Mouse (Mus musculus) embryonic facial prominence, embryonic 12.5 days (tissue): ENCODE measurements around the gene Med26. TPM values are rescaled to one million over a fixed set of nuclear protein-coding genes. Genes with fewer than 3 reads are reported as not detected.

ENCODE experiments used
- ATAC-seq: fragments of 200-750 bp; cut with Nextera tagmentation; 2 replicates; pipeline ENCODE4 v1.8.0; 2017; ENCODE audit not compliant: insufficient number of reproducible peaks, insufficient read depth, low FRiP score, low TSS enrichment
- H3K27ac ChIP-seq: fragments of 300-500 bp; sonication (generic); 2 replicates; pipeline ENCODE4 v1.5.1; 2016; ENCODE audit warnings: mild to moderate bottlenecking
- H3K27me3 ChIP-seq: fragments of 300-500 bp; sonication (generic); 2 replicates; pipeline ENCODE4 v1.6.1; 2016; ENCODE audit warnings: mild to moderate bottlenecking, moderate library complexity
- H3K36me3 ChIP-seq: fragments of 300-500 bp; sonication (generic); 2 replicates; pipeline ENCODE4 v1.6.1; 2016; ENCODE audit warnings: mild to moderate bottlenecking
- H3K4me1 ChIP-seq: fragments of 300-500 bp; sonication (generic); 2 replicates; pipeline ENCODE4 v1.6.1; 2016
- H3K4me2 ChIP-seq: fragments of 300-500 bp; sonication (generic); replicated peaks from 2 replicates; pipeline ENCODE4 v1.6.1; 2016; ENCODE audit warnings: mild to moderate bottlenecking, moderate library complexity
- H3K4me3 ChIP-seq: fragments of 300-500 bp; sonication (generic); 2 replicates; pipeline ENCODE4 v1.5.1; 2016; ENCODE audit warnings: mild to moderate bottlenecking
- H3K9ac ChIP-seq: fragments of 300-500 bp; sonication (generic); 2 replicates; pipeline ENCODE4 v1.6.1; 2016; ENCODE audit warnings: mild to moderate bottlenecking, moderate library complexity
- H3K9me3 ChIP-seq: fragments of 300-500 bp; sonication (generic); 2 replicates; pipeline ENCODE4 v1.6.1; 2016; ENCODE audit warnings: mild to moderate bottlenecking, moderate library complexity
- WGBS: fragments of 180-500 bp; shearing (Covaris S2); methylation state at CpG from one replicate; pipeline ENCODE4 v1.1.7; 2016; 5-methylcytosine and 5-hydroxymethylcytosine counted together
- polyA plus RNA-seq: library from polyadenylated mRNA; unstranded; fragments of >200 nt; fragmentation: Nextera tagmentation; extraction: Ambion mirVana; gene quantifications from 2 replicates; pipeline ENCODE4 v1.2.1, GENCODE M21; 2016

The Med26 gene
- polyA plus RNA-seq, 1 experiment from 2014 or later = 22.3 TPM

- Histone ChIP-seq H3K4me3 (no peak overlapping the region), H3K9ac (no peak overlapping the region), H3K9me3 (no peaks in the 10 kb centered on the region), H3K4me1 (peaks cover 16% of the 10 kb centered on the region), H3K27ac (no peak overlapping the region), H3K27me3 (no peaks in the 10 kb centered on the region), H3K36me3 (peaks cover 13% of the 10 kb centered on the region), H3K4me2 (peak overlapping the region; percentile 92; the same call in 1 of the 2 replicates)
- no peak for ATAC-seq
- WGBS = 79% methylated on average over 6 of the region's 6 CpGs
Measured at GRCm38 (mm10) chr8:72573450-72573849, 25.4 kb upstream of the Med26 start.

DNA sequence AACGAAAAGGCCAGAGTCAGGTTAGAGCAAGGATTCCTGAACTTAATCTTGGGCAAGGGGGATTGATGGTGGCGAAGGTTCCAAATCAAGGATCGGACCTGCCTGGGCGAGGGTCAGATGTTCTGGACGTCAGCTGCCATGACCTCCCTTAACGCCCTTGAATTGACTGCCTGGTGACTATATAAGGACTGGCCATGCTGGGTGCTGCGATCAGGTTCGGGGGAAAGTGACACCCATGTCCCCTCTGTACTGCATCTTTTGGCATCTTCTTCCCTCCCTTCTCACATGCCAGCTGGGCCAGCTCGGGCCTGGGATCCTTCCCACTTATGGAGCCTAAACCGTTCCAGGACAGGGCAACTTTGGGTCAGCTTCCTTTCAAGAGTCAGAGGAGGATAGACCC is 24.4 kb upstream of the Med26 start:
- Histone ChIP-seq H3K4me2 (peak overlapping the region; percentile 92), H3K9me3 (no peaks in the 10 kb centered on the region), H3K27ac (no peak overlapping the region), H3K4me3 (peak overlapping the region; percentile 53), H3K4me1 (peaks cover 16% of the 10 kb centered on the region), H3K9ac (peak overlapping the region; percentile 71), H3K36me3 (peaks cover 22% of the 10 kb centered on the region), H3K27me3 (no peaks in the 10 kb centered on the region)
- 3% methylated on average over 10 of the region's 10 CpGs for WGBS
- ATAC-seq = no peak

DNA sequence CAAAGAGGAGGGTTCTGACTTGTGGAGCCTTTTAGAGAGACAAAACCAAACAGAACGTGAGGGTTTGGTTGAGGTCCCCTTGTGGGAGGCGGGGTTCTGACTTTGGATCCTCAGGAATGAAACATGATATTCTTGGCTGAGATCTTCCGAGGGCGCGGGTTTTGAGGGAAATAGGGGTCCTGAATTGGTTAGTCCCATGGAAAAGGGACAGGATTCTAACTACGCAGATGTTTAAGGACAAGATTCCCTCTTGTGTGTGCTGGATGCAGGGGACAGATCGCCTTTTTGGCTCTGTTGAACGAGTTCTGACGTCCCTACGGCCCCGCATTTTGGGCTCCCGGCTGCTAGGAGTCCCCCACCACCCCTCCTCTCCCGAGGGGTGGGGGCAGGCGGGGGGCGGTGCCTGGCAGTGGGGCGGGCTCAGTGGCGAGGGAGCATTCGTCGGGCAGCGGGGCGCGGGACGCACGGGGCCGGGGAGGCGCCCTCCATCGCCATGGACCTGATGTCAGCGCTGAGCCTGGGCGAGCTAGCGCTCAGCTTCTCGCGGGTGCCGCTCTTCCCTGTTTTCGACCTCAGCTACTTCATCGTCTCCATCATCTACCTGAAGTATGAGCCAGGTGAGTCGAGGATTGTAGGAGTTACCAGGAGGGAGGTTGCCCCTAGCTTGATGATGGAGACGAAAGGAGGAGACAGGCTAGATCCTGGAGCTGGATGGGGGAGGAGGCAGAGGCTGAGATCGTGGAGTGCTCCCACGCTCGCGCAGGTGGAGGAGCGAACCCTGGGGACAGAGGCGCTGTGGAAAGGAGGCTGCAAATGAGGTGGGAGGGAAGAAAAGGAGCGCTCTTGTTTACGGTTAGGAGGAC is 23.8 kb upstream of the Med26 start, which contains the start of gene Tmem38a:
Tmem38a (plus strand) TSS at position 445 of the 863 bp plus-strand sequence.
- Histone ChIP-seq H3K9me3 (no peaks in the 10 kb centered on the region), H3K9ac (peak within 1 kb of the TSS; percentile 71), H3K4me2 (peak within 1 kb of the TSS; percentile 92), H3K4me3 (peak within 1 kb of the TSS; percentile 53), H3K36me3 (peaks cover 29% of the 10 kb centered on the region), H3K27me3 (no peaks in the 10 kb centered on the region), H3K4me1 (peaks cover 16% of the 10 kb centered on the region), H3K27ac (peak within 1 kb of the TSS; percentile 95)
- no peak; the same call in 1 of the 2 replicates for ATAC-seq
- under 1% methylated on average over 45 of the region's 45 CpGs for WGBS

DNA sequence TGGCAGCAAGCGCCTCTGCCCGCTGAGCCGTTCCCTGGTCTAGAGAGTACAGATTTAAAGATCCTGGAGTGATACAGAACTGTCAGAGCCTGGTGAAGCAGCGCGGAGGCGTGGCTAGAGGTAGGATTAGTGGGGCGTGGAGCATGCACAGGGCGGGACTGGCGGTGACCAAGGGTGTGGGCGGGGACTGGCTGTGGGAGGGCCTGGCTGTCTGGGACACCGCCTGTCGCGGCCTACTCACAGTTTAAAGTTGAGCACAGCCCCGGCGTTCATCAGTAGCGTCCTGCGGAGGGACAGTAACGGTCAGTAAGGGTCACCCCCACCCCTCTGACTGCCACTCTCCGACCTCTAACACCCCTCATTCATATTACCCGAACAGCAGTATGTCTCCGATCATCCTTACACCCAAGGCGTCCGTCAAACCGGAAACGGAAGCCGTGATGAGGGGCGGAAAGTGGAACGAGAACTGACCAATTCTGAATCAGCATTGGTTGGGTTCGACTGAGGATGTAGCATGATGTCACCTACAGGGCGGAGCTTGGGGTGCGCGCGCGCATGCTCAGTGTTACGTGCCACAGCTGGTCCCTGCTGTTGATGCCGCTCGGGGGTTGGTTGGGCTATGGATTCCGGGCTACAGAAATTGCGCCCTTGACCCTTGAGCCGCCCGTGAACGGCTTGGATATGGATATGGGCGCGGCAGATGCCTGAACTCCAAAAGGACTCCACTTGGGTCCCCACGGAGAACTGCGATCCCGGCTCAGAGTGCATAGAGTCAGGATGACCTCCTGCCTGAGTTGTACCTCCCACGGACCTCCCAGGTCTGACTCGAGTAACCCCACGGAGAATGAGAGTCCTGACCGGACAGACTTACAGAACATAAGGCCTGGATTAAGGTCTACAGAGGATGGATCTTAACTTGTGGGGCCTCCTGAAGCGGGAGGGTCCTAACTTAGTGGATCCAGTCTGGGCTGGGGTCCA is 22.9 kb upstream of the Med26 start, which contains the start of gene Smim7:
Smim7 (minus strand) TSS at position 456 of the 978 bp plus-strand sequence.
- ATAC-seq = peak; percentile 97
- Histone ChIP-seq H3K9ac (peak within 1 kb of the TSS; percentile 71), H3K36me3 (peaks cover 38% of the 10 kb centered on the region), H3K27ac (peak within 1 kb of the TSS; percentile 95), H3K4me2 (peak within 1 kb of the TSS; percentile 92), H3K27me3 (no peaks in the 10 kb centered on the region), H3K4me3 (peak within 1 kb of the TSS; percentile 53), H3K4me1 (peaks cover 16% of the 10 kb centered on the region), H3K9me3 (no peaks in the 10 kb centered on the region)
- under 1% methylated on average over 52 of the region's 52 CpGs for WGBS

DNA sequence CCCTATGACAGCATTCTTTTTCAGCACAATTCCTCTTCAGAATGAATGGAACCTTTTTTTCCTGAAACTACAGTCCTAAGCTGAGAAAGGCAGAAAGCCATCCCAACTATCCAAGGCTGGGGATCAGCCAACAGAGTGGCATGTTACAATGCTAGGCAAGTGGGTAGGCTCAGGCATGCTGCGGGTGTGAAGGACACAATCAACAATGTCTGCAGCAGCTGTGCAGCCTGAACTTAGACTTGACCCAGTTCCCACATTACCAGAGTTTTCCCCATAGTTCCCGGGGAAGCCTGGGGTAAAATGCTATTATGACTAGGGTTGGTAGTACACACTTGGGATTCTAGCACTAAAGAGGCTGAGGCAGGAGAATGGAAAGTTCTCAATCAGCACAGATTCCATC is 17.9 kb upstream of the Med26 start:
- Histone ChIP-seq H3K9ac (no peak overlapping the region), H3K27ac (no peak overlapping the region), H3K36me3 (peaks cover 59% of the 10 kb centered on the region), H3K4me1 (peaks cover 10% of the 10 kb centered on the region), H3K4me2 (no peak overlapping the region), H3K4me3 (no peak overlapping the region), H3K27me3 (no peaks in the 10 kb centered on the region), H3K9me3 (no peaks in the 10 kb centered on the region)
- WGBS = 93% methylated on average over 2 of the region's 2 CpGs
- no peak for ATAC-seq

- peaks cover 46% of the 10 kb centered on the region for H3K36me3 ChIP-seq
- no peak for ATAC-seq
- H3K27me3 ChIP-seq = no peaks in the 10 kb centered on the region
- H3K4me1 ChIP-seq = no peaks in the 10 kb centered on the region
- H3K4me2 ChIP-seq = no peak overlapping the region
- H3K4me3 ChIP-seq = no peak overlapping the region
- 90% methylated on average over 1 of the region's 1 CpGs for WGBS
- no peaks in the 10 kb centered on the region for H3K9me3 ChIP-seq
- H3K9ac ChIP-seq = no peak overlapping the region
- H3K27ac ChIP-seq = no peak overlapping the region
Measured at GRCm38 (mm10) chr8:72561111-72561689, 13.1 kb upstream of the Med26 start.

- no peak for ATAC-seq
- Histone ChIP-seq H3K4me3 (no peak overlapping the region), H3K27me3 (no peaks in the 10 kb centered on the region), H3K9ac (no peak overlapping the region), H3K36me3 (peaks cover 25% of the 10 kb centered on the region), H3K4me1 (no peaks in the 10 kb centered on the region), H3K4me2 (no peak overlapping the region), H3K27ac (no peak overlapping the region), H3K9me3 (no peaks in the 10 kb centered on the region)
- WGBS = 49% methylated on average over 4 of the region's 4 CpGs
Measured at GRCm38 (mm10) chr8:72555770-72556169, 7.7 kb upstream of the Med26 start.

- Histone ChIP-seq H3K4me2 (peak overlapping the region; percentile 72), H3K9ac (peak overlapping the region; percentile 98; the same call in 1 of the 2 replicates), H3K4me1 (peaks cover 24% of the 10 kb centered on the region), H3K36me3 (peaks cover 6% of the 10 kb centered on the region; the same call in 1 of the 2 replicates), H3K27me3 (no peaks in the 10 kb centered on the region), H3K9me3 (no peaks in the 10 kb centered on the region), H3K4me3 (peak overlapping the region; percentile 96), H3K27ac (no peak overlapping the region)
- 14% methylated on average over 5 of the region's 5 CpGs for WGBS
- no peak for ATAC-seq
Measured at GRCm38 (mm10) chr8:72549314-72549892, 1.3 kb upstream of the Med26 start.

DNA sequence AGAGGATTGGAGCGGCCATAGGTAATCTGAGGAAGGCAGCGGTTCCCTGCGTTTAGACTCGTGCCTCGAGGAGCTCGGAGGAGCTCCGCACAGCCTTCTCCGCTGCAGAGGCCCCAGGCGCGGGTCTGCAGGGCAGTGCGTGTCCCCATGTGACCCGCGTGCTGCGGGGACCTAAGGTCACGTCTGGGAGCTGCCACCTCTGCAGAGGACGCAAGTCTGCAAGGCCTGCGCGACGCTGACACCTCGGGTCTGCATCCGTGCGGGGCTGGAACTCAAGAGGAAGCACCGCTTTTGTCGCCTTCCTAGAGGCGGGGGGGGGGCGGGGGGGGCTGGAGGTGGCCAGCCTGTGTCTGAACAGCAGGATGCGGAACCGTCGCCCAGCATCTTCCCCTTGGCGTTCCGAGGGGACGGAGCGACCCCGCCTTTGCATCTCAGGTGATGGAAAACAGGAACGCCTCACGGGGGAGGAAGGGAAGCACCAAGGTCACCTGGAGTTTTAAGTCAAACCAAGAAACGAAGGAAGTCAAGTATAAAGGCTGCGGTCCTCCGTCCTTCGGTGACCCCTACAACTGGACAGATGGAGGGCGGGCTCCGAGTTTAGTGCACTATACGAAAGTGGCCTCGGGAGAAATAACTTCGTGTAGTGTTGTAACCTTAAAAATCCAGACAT is 709 bp upstream of the Med26 start:
- Histone ChIP-seq H3K27ac (peak overlapping the region; percentile 96), H3K36me3 (peaks cover 6% of the 10 kb centered on the region; the same call in 1 of the 2 replicates), H3K4me3 (peak overlapping the region; percentile 96), H3K4me2 (peak overlapping the region; percentile 72), H3K27me3 (no peaks in the 10 kb centered on the region), H3K9ac (peak overlapping the region; percentile 98), H3K9me3 (no peaks in the 10 kb centered on the region), H3K4me1 (peaks cover 24% of the 10 kb centered on the region)
- peak; percentile 17; the same call in 1 of the 2 replicates for ATAC-seq
- WGBS = under 1% methylated on average over 44 of the region's 45 CpGs

DNA sequence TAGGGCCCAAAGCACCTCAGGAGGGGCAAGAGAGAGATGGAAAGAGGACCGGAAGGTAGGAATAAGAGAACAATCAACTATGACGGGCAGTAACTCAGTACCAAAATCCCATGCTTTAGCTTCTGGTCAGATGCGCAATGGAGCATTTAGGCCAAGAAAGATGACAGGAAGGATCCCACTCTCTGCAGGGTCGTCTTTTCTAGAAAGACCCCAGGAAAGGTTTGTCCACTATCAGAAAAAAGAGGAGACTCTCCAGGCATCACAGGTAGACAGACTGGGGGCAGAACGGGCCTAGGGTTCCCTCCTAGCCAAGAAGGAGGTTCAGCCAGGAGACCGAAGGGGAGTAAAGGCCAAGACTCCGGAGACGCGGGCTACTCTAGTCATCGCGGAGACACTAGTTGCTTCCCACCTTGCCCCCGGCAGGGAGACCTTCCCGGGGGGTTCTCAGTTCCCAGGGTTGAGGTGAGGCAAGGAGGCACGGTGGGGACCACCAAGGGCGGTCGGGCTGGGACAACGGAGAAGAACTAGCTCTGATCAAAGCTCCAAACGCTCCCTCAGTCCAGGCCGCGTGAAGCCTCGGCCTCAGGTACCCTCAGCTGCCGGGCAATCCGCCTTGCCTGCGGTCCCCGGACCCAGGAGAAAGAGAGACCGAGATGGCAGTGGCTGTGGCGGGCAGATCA is 808 bp downstream of the Med26 start:
- H3K36me3 ChIP-seq = peaks cover 3% of the 10 kb centered on the region; the same call in 1 of the 2 replicates
- H3K9me3 ChIP-seq = no peaks in the 10 kb centered on the region
- ATAC-seq = no peak
- H3K4me3 ChIP-seq = peak overlapping the region; percentile 96
- H3K27ac ChIP-seq = peak overlapping the region; percentile 96; the same call in 1 of the 2 replicates
- H3K4me2 ChIP-seq = peak overlapping the region; percentile 72
- H3K27me3 ChIP-seq = no peaks in the 10 kb centered on the region
- WGBS = 2% methylated on average over 27 of the region's 27 CpGs
- peak overlapping the region; percentile 98 for H3K9ac ChIP-seq
- peaks cover 24% of the 10 kb centered on the region for H3K4me1 ChIP-seq
